Mouse (Mus musculus): ENCODE data around the gene Pdzk1. TPM values are rescaled to one million over a fixed set of nuclear protein-coding genes. Genes with fewer than 3 reads are reported as not detected.

The Pdzk1 gene
- polyA plus RNA-seq, 1 experiment from 2014 or later: 33.5 TPM

- WGBS (ENCODE audit: insufficient replicate concordance): 81% methylated on average over 14 of the region's 14 CpGs
- Histone ChIP-seq H3K27me3 (ENCODE audit: control insufficient read depth, insufficient read depth, low read depth, low read length) (no peaks in the 10 kb centered on the region), H3K9me3 (replicated peaks; ENCODE audit: control insufficient read depth, low read length) (no peaks in the 10 kb centered on the region), H3K4me1 (ENCODE audit: control insufficient read depth, low read depth, low read length) (no peaks in the 10 kb centered on the region), H3K4me2 (ENCODE audit: low read depth, low read length) (no peak overlapping the region), H3K9ac (ENCODE audit: low read depth, low read length) (no peak overlapping the region), H3K36me3 (ENCODE audit: control insufficient read depth, insufficient read depth) (peaks cover 3% of the 10 kb centered on the region), H3K4me3 (ENCODE audit: low read depth, low read length) (no peak overlapping the region), H3K27ac (ENCODE audit: low read length) (no peak overlapping the region)
- ATAC-seq (ENCODE audit: low read depth): no peak
Measured at GRCm38 (mm10) chr3:96882061-96882849, 53.2 kb downstream of the Pdzk1 start.

GRCm38 (mm10) chr3:96883690-96884089 lies 54.6 kb downstream of the Pdzk1 start:
- H3K4me2 ChIP-seq (ENCODE audit: low read depth, low read length): no peak overlapping the region
- H3K9me3 ChIP-seq (replicated peaks; ENCODE audit: control insufficient read depth, low read length): no peaks in the 10 kb centered on the region
- H3K36me3 ChIP-seq (ENCODE audit: control insufficient read depth, insufficient read depth): peaks cover 3% of the 10 kb centered on the region; the same call in 1 of the 2 replicates
- no peak overlapping the region for H3K4me3 ChIP-seq (ENCODE audit: low read depth, low read length)
- H3K9ac ChIP-seq (ENCODE audit: low read depth, low read length): no peak overlapping the region
- no peak overlapping the region for H3K27ac ChIP-seq (ENCODE audit: low read length)
- WGBS (ENCODE audit: insufficient replicate concordance): 85% methylated on average over 7 of the region's 7 CpGs
- no peaks in the 10 kb centered on the region for H3K4me1 ChIP-seq (ENCODE audit: control insufficient read depth, low read depth, low read length)
- no peak for ATAC-seq (ENCODE audit: low read depth)
- no peaks in the 10 kb centered on the region for H3K27me3 ChIP-seq (ENCODE audit: control insufficient read depth, insufficient read depth, low read depth, low read length)

GRCm38 (mm10) chr3:96902336-96902999 lies 73.4 kb downstream of the Pdzk1 start:
- no peaks in the 10 kb centered on the region for H3K9me3 ChIP-seq (replicated peaks; ENCODE audit: control insufficient read depth, low read length)
- WGBS (ENCODE audit: insufficient replicate concordance): 55% methylated on average over 4 of the region's 4 CpGs
- no peak overlapping the region for H3K27ac ChIP-seq (ENCODE audit: low read length)
- no peaks in the 10 kb centered on the region for H3K36me3 ChIP-seq (ENCODE audit: control insufficient read depth, insufficient read depth)
- H3K27me3 ChIP-seq (ENCODE audit: control insufficient read depth, insufficient read depth, low read depth, low read length): peaks cover 5% of the 10 kb centered on the region; the same call in 1 of the 2 replicates
- H3K4me3 ChIP-seq (ENCODE audit: low read depth, low read length): no peak overlapping the region
- no peak overlapping the region for H3K4me2 ChIP-seq (ENCODE audit: low read depth, low read length)
- peaks cover 15% of the 10 kb centered on the region for H3K4me1 ChIP-seq (ENCODE audit: control insufficient read depth, low read depth, low read length)
- no peak for ATAC-seq (ENCODE audit: low read depth)
- H3K9ac ChIP-seq (ENCODE audit: low read depth, low read length): no peak overlapping the region

GRCm38 (mm10) chr3:96904393-96904792 lies 75.3 kb downstream of the Pdzk1 start, which contains the start of gene Gja5:
Gene Gja5 (plus strand): TSS chr3:96904693.
- 10% methylated on average over 14 of the region's 14 CpGs for WGBS (ENCODE audit: insufficient replicate concordance)
- H3K4me1 ChIP-seq (ENCODE audit: control insufficient read depth, low read depth, low read length): peaks cover 15% of the 10 kb centered on the region
- peak within 1 kb of the TSS; percentile 99 for H3K4me3 ChIP-seq (ENCODE audit: low read depth, low read length)
- H3K9ac ChIP-seq (ENCODE audit: low read depth, low read length): peak within 1 kb of the TSS; percentile 91
- peak within 1 kb of the TSS; percentile 24; the same call in 1 of the 2 replicates for H3K27ac ChIP-seq (ENCODE audit: low read length)
- no peaks in the 10 kb centered on the region for H3K36me3 ChIP-seq (ENCODE audit: control insufficient read depth, insufficient read depth)
- no peaks in the 10 kb centered on the region for H3K9me3 ChIP-seq (replicated peaks; ENCODE audit: control insufficient read depth, low read length)
- no peak for ATAC-seq (ENCODE audit: low read depth)
- H3K4me2 ChIP-seq (ENCODE audit: low read depth, low read length): peak within 1 kb of the TSS; percentile 94
- H3K27me3 ChIP-seq (ENCODE audit: control insufficient read depth, insufficient read depth, low read depth, low read length): peaks cover 10% of the 10 kb centered on the region

GRCm38 (mm10) chr3:96904851-96905541 lies 75.9 kb downstream of the Pdzk1 start, which contains the start of gene Gpr89:
Gene Gpr89 (minus strand): TSS chr3:96905346.
- Histone ChIP-seq H3K27me3 (ENCODE audit: control insufficient read depth, insufficient read depth, low read depth, low read length) (peaks cover 10% of the 10 kb centered on the region), H3K27ac (ENCODE audit: low read length) (peak within 1 kb of the TSS; percentile 24; the same call in 1 of the 2 replicates), H3K36me3 (ENCODE audit: control insufficient read depth, insufficient read depth) (no peaks in the 10 kb centered on the region), H3K9ac (ENCODE audit: low read depth, low read length) (peak within 1 kb of the TSS; percentile 91), H3K4me3 (ENCODE audit: low read depth, low read length) (peak within 1 kb of the TSS; percentile 99), H3K4me1 (ENCODE audit: control insufficient read depth, low read depth, low read length) (peaks cover 15% of the 10 kb centered on the region), H3K9me3 (replicated peaks; ENCODE audit: control insufficient read depth, low read length) (no peaks in the 10 kb centered on the region), H3K4me2 (ENCODE audit: low read depth, low read length) (peak within 1 kb of the TSS; percentile 94)
- ATAC-seq (ENCODE audit: low read depth): peak; percentile 97
- WGBS (ENCODE audit: insufficient replicate concordance): under 1% methylated on average over 40 of the region's 40 CpGs

GRCm38 (mm10) chr3:96905592-96905991 lies 76.5 kb downstream of the Pdzk1 start:
- Histone ChIP-seq H3K4me1 (ENCODE audit: control insufficient read depth, low read depth, low read length) (peaks cover 15% of the 10 kb centered on the region), H3K4me2 (ENCODE audit: low read depth, low read length) (peak overlapping the region; percentile 94), H3K4me3 (ENCODE audit: low read depth, low read length) (peak overlapping the region; percentile 99), H3K27ac (ENCODE audit: low read length) (no peak overlapping the region), H3K27me3 (ENCODE audit: control insufficient read depth, insufficient read depth, low read depth, low read length) (peaks cover 10% of the 10 kb centered on the region), H3K9ac (ENCODE audit: low read depth, low read length) (peak overlapping the region; percentile 91), H3K9me3 (replicated peaks; ENCODE audit: control insufficient read depth, low read length) (no peaks in the 10 kb centered on the region), H3K36me3 (ENCODE audit: control insufficient read depth, insufficient read depth) (no peaks in the 10 kb centered on the region)
- no peak for ATAC-seq (ENCODE audit: low read depth)
- 34% methylated on average over 9 of the region's 9 CpGs for WGBS (ENCODE audit: insufficient replicate concordance)

Other genes starting within 250 kb of the Pdzk1 start
- 10.8 and 12.2 TPM in 2 replicates for gene Polr3gl, start 235.1 kb upstream of the Pdzk1 start, polyA plus RNA-seq (2015; fragmentation: Nextera tagmentation; extraction: Ambion mirVana)
- 0.09 and 0.15 TPM in 2 replicates for gene Ankrd34a, start 232.6 kb upstream of the Pdzk1 start, polyA plus RNA-seq (2015; fragmentation: Nextera tagmentation; extraction: Ambion mirVana)
- 0.49 and 0.68 TPM in 2 replicates for gene Lix1l, start 228.1 kb upstream of the Pdzk1 start, polyA plus RNA-seq (2015; fragmentation: Nextera tagmentation; extraction: Ambion mirVana)
- 48.1 and 48.4 TPM in 2 replicates for gene Rbm8a, start 199.4 kb upstream of the Pdzk1 start, polyA plus RNA-seq (2015; fragmentation: Nextera tagmentation; extraction: Ambion mirVana)
- gene Pex11b, start 193.9 kb upstream of the Pdzk1 start, polyA plus RNA-seq (2015; fragmentation: Nextera tagmentation; extraction: Ambion mirVana): 14.5 and 15.3 TPM in 2 replicates
- 0.02 TPM in 1 of 2 replicates, not detected in the other for gene Gm42957, start 193.8 kb upstream of the Pdzk1 start, polyA plus RNA-seq (2015; fragmentation: Nextera tagmentation; extraction: Ambion mirVana)
- gene Itga10, start 183.7 kb upstream of the Pdzk1 start, polyA plus RNA-seq (2015; fragmentation: Nextera tagmentation; extraction: Ambion mirVana): 0.17 and 0.18 TPM in 2 replicates
- 0.22 and 0.28 TPM in 2 replicates for gene Ankrd35, start 159.2 kb upstream of the Pdzk1 start, polyA plus RNA-seq (2015; fragmentation: Nextera tagmentation; extraction: Ambion mirVana)
- gene Pias3, start 132.9 kb upstream of the Pdzk1 start, polyA plus RNA-seq (2015; fragmentation: Nextera tagmentation; extraction: Ambion mirVana): 5.7 and 7.2 TPM in 2 replicates
- 0.62 and 0.81 TPM in 2 replicates for gene Nudt17, start 120.7 kb upstream of the Pdzk1 start, polyA plus RNA-seq (2015; fragmentation: Nextera tagmentation; extraction: Ambion mirVana)
- gene Polr3c, start 101.7 kb upstream of the Pdzk1 start, polyA plus RNA-seq (2015; fragmentation: Nextera tagmentation; extraction: Ambion mirVana): 19.4 and 19.5 TPM in 2 replicates
- gene Rnf115, start 101.6 kb upstream of the Pdzk1 start, polyA plus RNA-seq (2015; fragmentation: Nextera tagmentation; extraction: Ambion mirVana): 24.9 and 28.5 TPM in 2 replicates
- gene Cd160, start 67 bp downstream of the Pdzk1 start, polyA plus RNA-seq (2015; fragmentation: Nextera tagmentation; extraction: Ambion mirVana): 0.22 and 0.27 TPM in 2 replicates
- 2.9 and 3.0 TPM in 2 replicates for gene Gja5, start 75.4 kb downstream of the Pdzk1 start, polyA plus RNA-seq (2015; fragmentation: Nextera tagmentation; extraction: Ambion mirVana)
- gene Gpr89, start 76.1 kb downstream of the Pdzk1 start, polyA plus RNA-seq (2015; fragmentation: Nextera tagmentation; extraction: Ambion mirVana): 19.1 and 22.7 TPM in 2 replicates
- not detected in 2 replicates for gene Gja8, start 96.7 kb downstream of the Pdzk1 start, polyA plus RNA-seq (2015; fragmentation: Nextera tagmentation; extraction: Ambion mirVana)

All from liver, embryonic 16.5 days (tissue).